Mouse (Mus musculus) G1E (cell line): ENCODE data around the gene Taldo1. TPM values are rescaled to one million over a fixed set of nuclear protein-coding genes. Genes with fewer than 3 reads are reported as not detected.

ENCODE experiments used
- ATAC-seq: 2 replicates; pipeline ENCODE4 v1.8.0; 2016; ENCODE audit warnings: mild to moderate bottlenecking; ENCODE audit not compliant: insufficient number of reproducible peaks, poor library complexity, low FRiP score, severe bottlenecking; ENCODE audit errors: extremely low read depth
- DNase-seq: peaks from one replicate; pipeline ENCODE4 v3.0.0; 2012; ENCODE audit warnings: low spot score
- H3K27me3 ChIP-seq: 2 replicates; pipeline ENCODE4 v1.6.1; 2012; ENCODE audit warnings: mild to moderate bottlenecking, low read length, inconsistent platforms; ENCODE audit not compliant: insufficient read depth
- H3K36me3 ChIP-seq: replicated peaks from 2 replicates; pipeline ENCODE3; 2012; ENCODE audit warnings: mild to moderate bottlenecking, inconsistent platforms
- H3K4me1 ChIP-seq: 2 replicates; pipeline ENCODE4 v1.6.1; 2012; ENCODE audit warnings: low read depth, low read length, inconsistent platforms, mixed read lengths; ENCODE audit not compliant: insufficient read depth
- H3K4me3 ChIP-seq: 2 replicates; pipeline ENCODE4 v1.5.1; 2012; ENCODE audit warnings: low read depth, mild to moderate bottlenecking, inconsistent platforms, low read length, moderate library complexity, mixed read lengths
- H3K9me3 ChIP-seq: replicated peaks from 2 replicates; pipeline ENCODE4 v1.6.1; 2012; ENCODE audit warnings: inconsistent platforms
- CTCF ChIP-seq: IDR thresholded peaks from 2 replicates; pipeline ENCODE4 v1.5.1; 2012; ENCODE audit warnings: low read depth, low read length, inconsistent platforms, mixed read lengths
- GATA1 ChIP-seq: IDR thresholded peaks from 2 replicates; pipeline ENCODE4 v1.6.1; 2012; ENCODE audit warnings: borderline replicate concordance, low read length, inconsistent platforms, mixed read lengths
- GATA2 ChIP-seq: IDR thresholded peaks from 2 replicates; pipeline ENCODE4 v1.6.1; 2012; ENCODE audit warnings: low read depth, low read length, inconsistent platforms, borderline replicate concordance
- POLR2AphosphoS5 ChIP-seq: IDR thresholded peaks from 2 replicates; pipeline ENCODE4 v1.6.1; 2012; ENCODE audit warnings: low read depth, low read length, inconsistent platforms; ENCODE audit not compliant: insufficient replicate concordance
- TAL1 ChIP-seq: conservative IDR thresholded peaks from 2 replicates; pipeline ENCODE4 v1.6.1; 2012; ENCODE audit warnings: low read depth, low read length, inconsistent platforms, mixed read lengths
- polyA plus RNA-seq: library from polyadenylated mRNA; stranded (reverse); fragments of >175 nt; gene quantifications from 2 replicates; pipeline ENCODE4 v1.2.3, GENCODE M21; 2012
- total RNA-seq, 2 experiments: library from RNA; stranded (forward) in 1 of 2; stranded (reverse) in 1 of 2; fragments of 200-1000 nt in 1 of 2; fragments of >200 nt in 1 of 2; fragmentation: Nextera tagmentation in 1 of 2; gene quantifications; 2 replicates each; pipeline ENCODE4 v1.2.3; 2014 to 2017

Gene Taldo1
- total RNA-seq (2014; fragmentation: Nextera tagmentation) (59.1 and 68.2 TPM in 2 replicates), total RNA-seq (2017) (514 and 659 TPM in 2 replicates), polyA plus RNA-seq (207 and 336 TPM in 2 replicates)

- no peak for TF ChIP-seq GATA2
- no peak for TF ChIP-seq GATA1
- no peak for TF ChIP-seq POLR2AphosphoS5
- no peak for TF ChIP-seq TAL1
- no peak for TF ChIP-seq CTCF
- Histone ChIP-seq H3K36me3 (peaks cover 24% of the 10 kb centered on the region), H3K9me3 (no peaks in the 10 kb centered on the region), H3K4me3 (peak within 1 kb of the TSS; percentile 79), H3K4me1 (peaks cover 85% of the 10 kb centered on the region), H3K27me3 (no peaks in the 10 kb centered on the region)
- DNase-seq (peak; percentile 83), ATAC-seq (peak; percentile 54)
These were observed at the start of gene Taldo1 for GRCm38 (mm10) chr7:141391625-141392551. Gene Taldo1 (plus strand): TSS chr7:141392199.

DNA sequence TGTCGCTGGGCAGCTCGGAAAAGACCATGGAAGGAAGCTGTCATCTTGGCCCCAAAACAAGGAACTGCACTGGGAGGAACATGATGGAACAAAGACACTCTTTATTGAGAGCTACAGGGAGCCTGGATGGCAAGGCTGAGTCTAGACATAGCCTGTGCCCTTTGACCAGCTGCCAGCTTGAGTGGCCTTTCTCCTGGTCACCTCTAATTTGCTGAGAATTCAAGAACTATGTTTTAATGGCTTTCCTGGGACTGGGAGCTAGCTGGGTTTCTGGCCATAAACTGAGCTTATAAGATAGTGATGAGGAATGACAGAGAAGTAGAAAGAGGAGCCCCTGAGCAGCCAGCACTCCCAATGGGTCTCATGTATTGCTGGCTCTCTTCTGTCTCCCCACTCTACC lies 48.8 kb upstream of the Taldo1 start:
- H3K4me3 ChIP-seq, result no peak overlapping the region
- peaks cover 40% of the 10 kb centered on the region for H3K27me3 ChIP-seq
- peaks cover 10% of the 10 kb centered on the region for H3K4me1 ChIP-seq
- H3K9me3 ChIP-seq, result no peaks in the 10 kb centered on the region
- DNase-seq, result no peak
- no peak for ATAC-seq
- H3K36me3 ChIP-seq, result no peaks in the 10 kb centered on the region
- no peak for TF ChIP-seq GATA1
- no peak for TF ChIP-seq CTCF
- TF ChIP-seq GATA2, result no peak
- no peak for TF ChIP-seq POLR2AphosphoS5
- no peak for TF ChIP-seq TAL1

DNA sequence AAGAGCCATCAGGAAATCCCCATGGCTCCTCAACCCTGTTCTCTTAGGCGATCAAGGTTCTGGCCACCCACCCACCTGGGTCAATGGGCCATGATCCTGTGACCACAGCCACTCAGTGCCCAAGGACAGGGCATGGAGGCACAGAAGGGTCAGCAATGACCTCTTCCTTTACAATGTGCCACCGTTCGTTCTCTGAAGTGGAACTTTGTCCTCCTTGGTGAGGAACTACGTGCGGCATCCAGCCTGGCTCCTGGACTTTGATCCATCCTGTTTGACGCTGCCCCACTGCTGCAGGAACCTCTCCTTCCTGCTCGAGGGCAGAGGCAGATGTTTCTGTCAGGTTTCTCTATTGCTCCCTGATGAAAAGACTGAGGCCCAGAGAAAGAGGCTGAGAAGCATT lies 48.3 kb upstream of the Taldo1 start:
- DNase-seq (no peak), ATAC-seq (no peak)
- peaks cover 39% of the 10 kb centered on the region for H3K27me3 ChIP-seq
- no peaks in the 10 kb centered on the region for H3K36me3 ChIP-seq
- H3K4me3 ChIP-seq, result no peak overlapping the region
- H3K4me1 ChIP-seq, result peaks cover 5% of the 10 kb centered on the region
- no peak for TF ChIP-seq GATA1
- no peak for TF ChIP-seq GATA2
- no peak for TF ChIP-seq POLR2AphosphoS5
- no peak for TF ChIP-seq CTCF
- no peak for TF ChIP-seq TAL1
- H3K9me3 ChIP-seq, result no peaks in the 10 kb centered on the region

- peaks cover 29% of the 10 kb centered on the region for H3K27me3 ChIP-seq
- H3K4me3 ChIP-seq, result no peak overlapping the region
- H3K9me3 ChIP-seq, result no peaks in the 10 kb centered on the region
- DNase-seq (no peak), ATAC-seq (no peak)
- H3K36me3 ChIP-seq, result no peaks in the 10 kb centered on the region
- no peak for TF ChIP-seq POLR2AphosphoS5
- TF ChIP-seq CTCF, result no peak
- TF ChIP-seq GATA2, result no peak
- TF ChIP-seq TAL1, result no peak
- no peak for TF ChIP-seq GATA1
- no peaks in the 10 kb centered on the region for H3K4me1 ChIP-seq
These were observed 47.2 kb upstream of the Taldo1 start for GRCm38 (mm10) chr7:141344787-141345186.

DNA sequence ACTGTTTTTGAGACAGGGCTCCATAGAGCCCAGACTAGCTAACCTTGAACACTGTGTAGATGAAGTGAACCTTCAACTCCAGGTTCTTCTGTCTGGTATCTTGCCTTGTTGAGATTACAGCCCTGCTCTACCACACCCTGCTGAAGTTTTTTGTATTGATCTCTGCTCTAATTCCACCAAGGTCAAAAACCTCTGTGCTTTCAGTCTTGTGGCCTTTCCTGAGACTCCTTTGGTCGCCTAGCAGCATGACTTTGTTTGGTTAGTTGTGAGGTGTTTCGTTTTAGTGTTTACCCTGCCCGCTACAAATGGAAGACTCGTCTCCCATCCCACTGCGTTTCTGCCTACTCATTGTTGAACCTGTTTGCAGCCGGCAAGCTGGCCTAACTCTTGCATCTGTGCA lies 40.9 kb upstream of the Taldo1 start:
- no peak for TF ChIP-seq GATA1
- TF ChIP-seq TAL1, result no peak
- no peak for TF ChIP-seq CTCF
- TF ChIP-seq POLR2AphosphoS5, result no peak
- no peak for TF ChIP-seq GATA2
- Histone ChIP-seq H3K4me1 (peaks cover 7% of the 10 kb centered on the region), H3K4me3 (no peak overlapping the region), H3K9me3 (no peaks in the 10 kb centered on the region), H3K27me3 (peaks cover 28% of the 10 kb centered on the region), H3K36me3 (no peaks in the 10 kb centered on the region)
- no peak for DNase-seq
- ATAC-seq, result no peak

- no peak for TF ChIP-seq GATA1
- no peak for TF ChIP-seq TAL1
- no peak for TF ChIP-seq GATA2
- no peak for TF ChIP-seq CTCF
- no peak for TF ChIP-seq POLR2AphosphoS5
- Histone ChIP-seq H3K36me3 (no peaks in the 10 kb centered on the region), H3K4me1 (peaks cover 22% of the 10 kb centered on the region), H3K4me3 (no peak overlapping the region), H3K27me3 (peaks cover 52% of the 10 kb centered on the region), H3K9me3 (no peaks in the 10 kb centered on the region)
- DNase-seq (no peak), ATAC-seq (no peak)
These were observed 36.9 kb upstream of the Taldo1 start for GRCm38 (mm10) chr7:141355051-141355450.
